Mouse (Mus musculus): ENCODE measurements at regions not wholly inside any gene's neighbourhood (a gene's known extent, or its start where the extent isn't known, plus 50 kb on each side); places are given as distances from the start of the nearest gene placed in this dataset.

- DNase-seq = no peak
Observed at GRCm38 (mm10) chr13:47413261-47413660, 290.8 kb downstream of the Rnf144b start.

GRCm38 (mm10) chr13:47413940-47414339 is 291.5 kb downstream of the Rnf144b start:
- peak in 1 of 2 experiments; percentile 5 for DNase-seq

GRCm38 (mm10) chr13:47429856-47430365 is 307.5 kb downstream of the Rnf144b start:
- no peak for DNase-seq

- DNase-seq = no peak
Observed at GRCm38 (mm10) chr13:47430409-47430808, 308.0 kb downstream of the Rnf144b start.

GRCm38 (mm10) chr13:47435631-47436030 is 313.2 kb downstream of the Rnf144b start:
- DNase-seq = no peak

- DNase-seq = peak; percentile 5 to 16
Observed at GRCm38 (mm10) chr13:47444876-47445275, 322.4 kb downstream of the Rnf144b start.

GRCm38 (mm10) chr13:47452186-47452760 is 329.8 kb downstream of the Rnf144b start:
- DNase-seq = no peak

- no peak for DNase-seq
Observed at GRCm38 (mm10) chr13:47462148-47462547, 339.7 kb downstream of the Rnf144b start.

GRCm38 (mm10) chr13:47471543-47472213 is 349.2 kb downstream of the Rnf144b start:
- no peak for DNase-seq

GRCm38 (mm10) chr13:47480159-47480558 is 357.7 kb downstream of the Rnf144b start:
- no peak for DNase-seq

GRCm38 (mm10) chr13:47484819-47485218 is 362.4 kb downstream of the Rnf144b start:
- no peak for DNase-seq

GRCm38 (mm10) chr13:47486111-47486510 is 363.7 kb downstream of the Rnf144b start:
- no peak for DNase-seq

GRCm38 (mm10) chr13:47486658-47487057 is 364.2 kb downstream of the Rnf144b start:
- DNase-seq = no peak

GRCm38 (mm10) chr13:47505380-47505955 is 383.0 kb downstream of the Rnf144b start:
- no peak for DNase-seq

GRCm38 (mm10) chr13:47532935-47533334 is 410.5 kb downstream of the Rnf144b start:
- no peak for DNase-seq

GRCm38 (mm10) chr13:47537156-47537555 is 414.7 kb downstream of the Rnf144b start:
- no peak for DNase-seq

- DNase-seq = no peak
Observed at GRCm38 (mm10) chr13:47549626-47550025, 427.2 kb downstream of the Rnf144b start.

GRCm38 (mm10) chr13:47552251-47552650 is 429.8 kb downstream of the Rnf144b start:
- DNase-seq = no peak

- DNase-seq = no peak
Observed at GRCm38 (mm10) chr13:47554198-47554597, 431.7 kb downstream of the Rnf144b start.

GRCm38 (mm10) chr13:47557196-47557974 is 434.9 kb downstream of the Rnf144b start:
- no peak for DNase-seq

- no peak for DNase-seq
Observed at GRCm38 (mm10) chr13:47562836-47563235, 440.4 kb downstream of the Rnf144b start.

GRCm38 (mm10) chr13:47576516-47576915 is 454.1 kb downstream of the Rnf144b start:
- peak in 1 of 2 experiments; percentile 7 for DNase-seq

- DNase-seq = no peak
Observed at GRCm38 (mm10) chr13:47580144-47580543, 457.7 kb downstream of the Rnf144b start.
